Mouse (Mus musculus) hindbrain, embryonic 13.5 days (tissue): Measurements from ENCODE around the gene Cnpy1. TPM values are rescaled to one million over a fixed set of nuclear protein-coding genes. Genes with fewer than 3 reads are reported as not detected.

Source experiments
- ATAC-seq: fragments of 200-750 bp; cut with Nextera tagmentation; 2 replicates; pipeline ENCODE4 v1.8.0; 2017; ENCODE audit warnings: moderate TSS enrichment; ENCODE audit not compliant: low FRiP score
- H3K27ac ChIP-seq: fragments of 300-500 bp; sonication (generic); 2 replicates; pipeline ENCODE4 v1.5.1; 2015; ENCODE audit warnings: inconsistent platforms, mild to moderate bottlenecking, moderate library complexity
- H3K27me3 ChIP-seq: fragments of 300-500 bp; sonication (generic); 2 replicates; pipeline ENCODE4 v1.6.1; 2015; ENCODE audit warnings: mild to moderate bottlenecking, inconsistent platforms
- H3K36me3 ChIP-seq: fragments of 300-500 bp; sonication (generic); 2 replicates; pipeline ENCODE4 v1.6.1; 2015; ENCODE audit warnings: mild to moderate bottlenecking, inconsistent platforms
- H3K4me1 ChIP-seq: fragments of 300-500 bp; sonication (generic); replicated peaks from 2 replicates; pipeline ENCODE4 v1.6.1; 2015; ENCODE audit warnings: inconsistent platforms
- H3K4me2 ChIP-seq: fragments of 300-500 bp; sonication (generic); 2 replicates; pipeline ENCODE4 v1.6.1; 2015; ENCODE audit warnings: inconsistent platforms, mild to moderate bottlenecking, moderate library complexity
- H3K4me3 ChIP-seq: fragments of 300-500 bp; sonication (generic); 2 replicates; pipeline ENCODE4 v1.5.1; 2015; ENCODE audit warnings: mild to moderate bottlenecking, inconsistent platforms
- H3K9ac ChIP-seq: fragments of 300-500 bp; sonication (generic); 2 replicates; pipeline ENCODE4 v1.6.1; 2015; ENCODE audit warnings: mild to moderate bottlenecking, inconsistent platforms
- H3K9me3 ChIP-seq: fragments of 300-500 bp; sonication (generic); 2 replicates; pipeline ENCODE4 v1.6.1; 2016; ENCODE audit warnings: inconsistent platforms
- WGBS: fragments of 180-500 bp; shearing (Covaris S2); methylation state at CpG from one replicate; pipeline ENCODE4 v1.1.7; 2015; 5-methylcytosine and 5-hydroxymethylcytosine counted together
- polyA plus RNA-seq: library from polyadenylated mRNA; unstranded; fragments of >200 nt; fragmentation: Nextera tagmentation; extraction: Ambion mirVana; gene quantifications from 2 replicates; pipeline ENCODE4 v1.2.1, GENCODE M21; 2015

The Cnpy1 gene
- polyA plus RNA-seq, 1 experiment from 2014 or later: 33.9 TPM

- no peaks in the 10 kb centered on the region for H3K9me3 ChIP-seq
- peak overlapping the region; percentile 15; the same call in 1 of the 2 replicates for H3K4me2 ChIP-seq
- ATAC-seq: no peak
- H3K27ac ChIP-seq: no peak overlapping the region
- peaks cover 77% of the 10 kb centered on the region for H3K27me3 ChIP-seq
- H3K9ac ChIP-seq: no peak overlapping the region
- WGBS: 71% methylated on average over 4 of the region's 4 CpGs
- H3K36me3 ChIP-seq: no peaks in the 10 kb centered on the region
- peaks cover 17% of the 10 kb centered on the region for H3K4me1 ChIP-seq
- no peak overlapping the region for H3K4me3 ChIP-seq
These were observed 39.2 kb downstream of the Cnpy1 start for GRCm38 (mm10) chr5:28206448-28206847.

- no peaks in the 10 kb centered on the region for H3K9me3 ChIP-seq
- H3K36me3 ChIP-seq: no peaks in the 10 kb centered on the region
- ATAC-seq: no peak
- peaks cover 3% of the 10 kb centered on the region; the same call in 1 of the 2 replicates for H3K4me1 ChIP-seq
- H3K4me3 ChIP-seq: no peak overlapping the region
- no peak overlapping the region for H3K9ac ChIP-seq
- 79% methylated on average over 2 of the region's 2 CpGs for WGBS
- peaks cover 62% of the 10 kb centered on the region for H3K27me3 ChIP-seq
- H3K27ac ChIP-seq: no peak overlapping the region
- H3K4me2 ChIP-seq: no peak overlapping the region
These were observed 40.9 kb downstream of the Cnpy1 start for GRCm38 (mm10) chr5:28204678-28205077.

GRCm38 (mm10) chr5:28203086-28203485 lies 42.5 kb downstream of the Cnpy1 start:
- no peak for ATAC-seq
- H3K4me1 ChIP-seq: 0 out of 2 replicates have a peak, but pooled peaks cover 6% of the 10 kb centered on the region
- H3K27ac ChIP-seq: no peak overlapping the region
- no peak overlapping the region for H3K4me3 ChIP-seq
- H3K27me3 ChIP-seq: peaks cover 50% of the 10 kb centered on the region
- H3K9me3 ChIP-seq: no peaks in the 10 kb centered on the region
- no peak overlapping the region for H3K9ac ChIP-seq
- H3K4me2 ChIP-seq: no peak overlapping the region
- no peaks in the 10 kb centered on the region for H3K36me3 ChIP-seq
- 79% methylated on average over 6 of the region's 6 CpGs for WGBS

GRCm38 (mm10) chr5:28199089-28199873 lies 46.3 kb downstream of the Cnpy1 start:
- H3K9me3 ChIP-seq: no peaks in the 10 kb centered on the region
- no peak overlapping the region for H3K4me3 ChIP-seq
- ATAC-seq: no peak
- no peaks in the 10 kb centered on the region for H3K36me3 ChIP-seq
- H3K27me3 ChIP-seq: peaks cover 19% of the 10 kb centered on the region
- no peak overlapping the region for H3K4me2 ChIP-seq
- H3K9ac ChIP-seq: no peak overlapping the region
- 0 out of 2 replicates have a peak, but pooled peaks cover 10% of the 10 kb centered on the region for H3K4me1 ChIP-seq
- no peak overlapping the region for H3K27ac ChIP-seq
- 37% methylated on average over 7 of the region's 7 CpGs for WGBS

GRCm38 (mm10) chr5:28195473-28195872 lies 50.1 kb downstream of the Cnpy1 start:
- Histone ChIP-seq H3K36me3 (no peaks in the 10 kb centered on the region), H3K4me3 (no peak overlapping the region), H3K27me3 (peaks cover 6% of the 10 kb centered on the region; the same call in 1 of the 2 replicates), H3K9ac (no peak overlapping the region), H3K9me3 (no peaks in the 10 kb centered on the region), H3K27ac (no peak overlapping the region), H3K4me2 (no peak overlapping the region), H3K4me1 (peaks cover 24% of the 10 kb centered on the region; the same call in 1 of the 2 replicates)
- 75% methylated on average over 2 of the region's 2 CpGs for WGBS
- ATAC-seq: no peak

GRCm38 (mm10) chr5:28192099-28192454 lies 53.5 kb downstream of the Cnpy1 start:
- 20% methylated on average over 4 of the region's 4 CpGs for whole genome bisulfite sequencing
- ATAC-seq: no peak
- Histone ChIP-seq H3K4me2 (no peak overlapping the region), H3K36me3 (no peaks in the 10 kb centered on the region), H3K27ac (no peak overlapping the region), H3K9me3 (no peaks in the 10 kb centered on the region), H3K4me1 (peaks cover 17% of the 10 kb centered on the region; the same call in 1 of the 2 replicates), H3K4me3 (no peak overlapping the region), H3K27me3 (0 out of 2 replicates have a peak, but pooled peaks cover 5% of the 10 kb centered on the region), H3K9ac (no peak overlapping the region)

- ATAC-seq: no peak
- no peaks in the 10 kb centered on the region for H3K36me3 ChIP-seq
- no peak overlapping the region for H3K9ac ChIP-seq
- 25% methylated on average over 3 of the region's 3 CpGs for WGBS
- H3K4me2 ChIP-seq: no peak overlapping the region
- no peak overlapping the region for H3K27ac ChIP-seq
- 0 out of 2 replicates have a peak, but pooled peaks cover 9% of the 10 kb centered on the region for H3K27me3 ChIP-seq
- peaks cover 17% of the 10 kb centered on the region; the same call in 1 of the 2 replicates for H3K4me1 ChIP-seq
- no peak overlapping the region for H3K4me3 ChIP-seq
- H3K9me3 ChIP-seq: no peaks in the 10 kb centered on the region
These were observed 54.2 kb downstream of the Cnpy1 start for GRCm38 (mm10) chr5:28191201-28192098.

GRCm38 (mm10) chr5:28179237-28179790 lies 66.3 kb downstream of the Cnpy1 start:
- H3K36me3 ChIP-seq: no peaks in the 10 kb centered on the region
- no peaks in the 10 kb centered on the region for H3K9me3 ChIP-seq
- no peak for ATAC-seq
- no peak overlapping the region for H3K27ac ChIP-seq
- H3K4me3 ChIP-seq: no peak overlapping the region
- H3K27me3 ChIP-seq: peaks cover 85% of the 10 kb centered on the region
- H3K9ac ChIP-seq: no peak overlapping the region
- H3K4me2 ChIP-seq: no peak overlapping the region
- peaks cover 8% of the 10 kb centered on the region; the same call in 1 of the 2 replicates for H3K4me1 ChIP-seq
- WGBS: 27% methylated on average over 7 of the region's 7 CpGs

- WGBS: 23% methylated on average over 5 of the region's 5 CpGs
These were observed 67.3 kb downstream of the Cnpy1 start for GRCm38 (mm10) chr5:28178322-28178721.

GRCm38 (mm10) chr5:28176585-28176984 lies 69.0 kb downstream of the Cnpy1 start:
- Histone ChIP-seq H3K36me3 (no peaks in the 10 kb centered on the region), H3K27me3 (peaks cover 99% of the 10 kb centered on the region), H3K9me3 (no peaks in the 10 kb centered on the region), H3K27ac (no peak overlapping the region), H3K4me2 (no peak overlapping the region), H3K4me3 (no peak overlapping the region), H3K9ac (no peak overlapping the region), H3K4me1 (peaks cover 12% of the 10 kb centered on the region; the same call in 1 of the 2 replicates)
- no peak for ATAC-seq
- WGBS: 3% methylated on average over 2 of the region's 2 CpGs

More at GRCm38 (mm10) chr5:28178322-28178721, 67.3 kb downstream of the Cnpy1 start:
- H3K4me1 ChIP-seq: peaks cover 12% of the 10 kb centered on the region; the same call in 1 of the 2 replicates
- ATAC-seq: no peak
- H3K36me3 ChIP-seq: no peaks in the 10 kb centered on the region
- no peak overlapping the region for H3K4me3 ChIP-seq
- H3K27me3 ChIP-seq: peaks cover 92% of the 10 kb centered on the region
- H3K9me3 ChIP-seq: no peaks in the 10 kb centered on the region
- no peak overlapping the region for H3K4me2 ChIP-seq
- H3K27ac ChIP-seq: no peak overlapping the region
- no peak overlapping the region for H3K9ac ChIP-seq

- no peaks in the 10 kb centered on the region for H3K9me3 ChIP-seq
- peaks cover 12% of the 10 kb centered on the region for H3K4me1 ChIP-seq
- 4% methylated on average over 4 of the region's 4 CpGs for WGBS
- no peak overlapping the region for H3K9ac ChIP-seq
- 0 out of 2 replicates have a peak overlapping the region, but pooled peaks have one; percentile 27 for H3K4me2 ChIP-seq
- H3K4me3 ChIP-seq: no peak overlapping the region
- no peak overlapping the region for H3K27ac ChIP-seq
- no peak for ATAC-seq
- no peaks in the 10 kb centered on the region for H3K36me3 ChIP-seq
- peaks cover 97% of the 10 kb centered on the region for H3K27me3 ChIP-seq
These were observed 69.6 kb downstream of the Cnpy1 start for GRCm38 (mm10) chr5:28176023-28176422.

- peak overlapping the region; percentile 34 for H3K4me2 ChIP-seq
- H3K9ac ChIP-seq: 0 out of 2 replicates have a peak overlapping the region, but pooled peaks have one; percentile 9
- H3K4me1 ChIP-seq: peaks cover 12% of the 10 kb centered on the region
- 1% methylated on average over 10 of the region's 10 CpGs for WGBS
- no peaks in the 10 kb centered on the region for H3K9me3 ChIP-seq
- H3K4me3 ChIP-seq: no peak overlapping the region; the same call in 1 of the 2 replicates
- H3K27me3 ChIP-seq: peaks cover 97% of the 10 kb centered on the region
- H3K27ac ChIP-seq: peak overlapping the region; percentile 71
- no peaks in the 10 kb centered on the region for H3K36me3 ChIP-seq
- no peak for ATAC-seq
These were observed 70.1 kb downstream of the Cnpy1 start for GRCm38 (mm10) chr5:28175570-28175919.
